Mouse (Mus musculus): ENCODE measurements at regions not wholly inside any gene's neighbourhood (a gene's known extent, or its start where the extent isn't known, plus 50 kb on each side); places are given as distances from the start of the nearest gene placed in this dataset.

DNA sequence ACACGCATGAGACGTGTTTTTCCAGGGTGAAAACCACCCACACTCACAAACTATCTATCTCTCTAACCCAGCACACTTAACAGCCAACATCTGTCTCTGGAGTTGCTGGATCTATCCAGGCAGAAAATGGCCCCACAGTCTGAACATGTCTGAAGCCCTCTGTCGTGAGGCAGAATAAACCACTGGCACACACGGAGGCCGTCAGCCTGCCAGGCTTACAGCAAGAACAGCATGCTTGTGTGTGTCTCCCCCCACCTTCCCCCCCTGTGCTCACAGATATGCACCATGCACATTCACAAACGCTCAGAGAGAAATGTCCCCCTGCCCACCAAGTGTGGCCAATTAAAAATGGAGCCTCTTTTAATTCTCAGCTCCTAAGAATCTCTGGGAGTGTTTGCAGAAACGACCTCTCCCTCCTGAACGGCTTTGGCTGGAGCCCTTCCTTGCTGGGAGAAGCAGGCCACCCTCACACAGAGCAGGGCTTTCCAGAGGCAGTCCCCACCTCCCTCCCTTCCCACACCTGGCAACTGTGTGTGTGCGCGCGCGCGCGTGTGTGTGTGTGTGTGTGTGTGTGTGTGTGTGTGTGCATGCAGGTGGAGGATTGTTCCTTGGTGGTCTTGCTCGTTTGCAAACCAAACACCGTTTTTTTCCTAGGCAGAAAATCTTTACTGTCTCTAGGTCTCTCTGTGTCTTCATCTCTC lies 88.7 kb downstream of the Edn3 start:
- no peak for DNase-seq (ENCODE audit: low read depth, low spot score)

DNA sequence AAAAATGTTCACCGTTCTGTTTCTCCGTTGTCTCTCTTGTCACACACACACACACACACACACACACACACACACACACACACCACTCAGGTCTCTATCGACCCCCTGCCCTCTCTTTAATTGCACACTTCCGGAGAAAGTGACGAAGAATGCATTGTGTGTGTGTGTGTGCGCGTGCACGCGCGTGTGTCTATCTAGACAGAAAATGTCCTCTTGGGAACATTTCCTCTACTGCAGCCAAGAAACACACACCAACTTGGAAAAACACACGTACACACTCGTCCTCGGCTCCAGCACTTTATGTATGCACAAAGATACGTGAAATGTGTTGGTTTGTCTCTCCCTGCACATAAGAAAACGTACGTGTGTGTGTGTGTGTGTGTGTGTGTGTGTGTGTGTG lies 90.4 kb downstream of the Edn3 start:
- no peak for DNase-seq (ENCODE audit: low read depth, low spot score)

DNA sequence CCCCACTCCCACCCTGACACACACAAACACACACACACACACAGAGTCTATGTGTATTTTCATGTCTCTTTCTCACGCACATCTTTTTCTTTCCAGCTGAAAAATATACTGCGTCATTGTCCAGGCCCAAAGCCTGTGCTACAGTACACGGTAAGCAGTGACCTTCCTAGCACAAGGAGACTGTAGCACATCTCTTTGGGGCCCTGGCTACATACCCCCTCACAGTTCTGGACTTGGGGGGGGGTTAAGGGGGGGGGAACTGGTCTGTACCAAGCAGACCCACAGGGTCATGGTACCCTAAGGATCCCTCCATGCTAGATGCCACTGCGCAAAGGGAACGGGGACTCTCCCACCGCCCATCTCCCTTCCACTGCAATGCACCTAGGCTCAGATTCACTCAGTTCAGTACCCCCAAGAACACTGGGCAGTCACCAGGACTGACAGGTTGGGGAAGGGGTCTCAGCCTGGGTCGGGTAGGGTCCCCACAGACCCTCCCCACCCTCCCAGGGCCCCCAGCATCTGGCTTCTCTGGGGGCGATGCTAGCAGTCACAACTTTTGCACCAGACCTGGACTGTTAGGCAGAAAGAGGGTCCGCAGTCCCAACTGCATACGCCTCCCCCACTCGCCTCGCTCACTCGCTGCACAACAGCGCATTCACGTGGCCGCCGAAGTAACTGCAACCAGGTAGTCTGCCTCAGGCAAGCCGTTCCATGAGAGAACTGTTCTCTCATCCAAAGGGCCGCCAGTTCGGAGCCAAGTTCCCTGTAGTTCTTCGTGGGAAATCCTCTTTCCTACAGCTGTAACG lies 91.3 kb downstream of the Edn3 start:
- no peak for DNase-seq (ENCODE audit: low read depth, low spot score)

DNA sequence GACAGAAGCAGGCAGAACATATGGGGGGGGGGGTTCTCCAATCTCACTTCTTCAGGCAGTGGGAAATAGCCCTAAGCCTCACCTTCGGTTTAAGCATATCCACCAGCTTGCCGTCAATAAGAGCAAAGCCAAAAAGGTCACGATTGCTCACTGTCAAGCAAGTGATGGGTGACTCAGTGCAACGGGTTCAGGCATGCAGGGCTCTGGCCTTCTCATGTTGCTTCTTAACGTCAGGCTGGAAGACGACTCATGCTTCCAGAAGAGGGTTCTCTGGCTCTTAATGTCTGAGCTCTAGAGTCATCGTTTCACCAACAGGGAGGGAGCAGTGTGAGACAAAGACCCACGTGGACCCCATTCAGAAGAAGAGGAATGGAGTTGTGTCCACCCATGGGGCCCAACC lies 93.4 kb downstream of the Edn3 start:
- DNase-seq (ENCODE audit: low read depth, low spot score), result no peak

DNA sequence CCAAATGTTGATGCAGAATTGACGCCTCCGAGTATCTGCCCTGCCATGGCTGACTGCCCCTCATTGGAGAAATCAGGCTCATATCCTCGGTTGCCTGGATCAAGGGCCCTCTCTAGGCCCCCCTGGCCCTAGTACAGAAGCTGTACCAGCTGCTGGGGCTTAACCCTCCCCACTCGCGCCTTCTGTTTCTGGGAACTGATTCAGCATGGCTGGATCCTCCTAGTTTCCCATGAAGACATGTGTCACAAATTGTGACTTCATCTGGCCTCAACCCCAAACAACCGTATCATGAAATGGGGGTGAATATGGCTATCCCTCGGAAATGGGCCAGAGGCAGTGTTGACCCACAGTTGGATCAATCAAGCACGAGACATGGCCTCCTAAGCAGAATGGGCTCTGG lies 95.1 kb downstream of the Edn3 start:
- no peak for DNase-seq (ENCODE audit: low read depth, low spot score)

DNA sequence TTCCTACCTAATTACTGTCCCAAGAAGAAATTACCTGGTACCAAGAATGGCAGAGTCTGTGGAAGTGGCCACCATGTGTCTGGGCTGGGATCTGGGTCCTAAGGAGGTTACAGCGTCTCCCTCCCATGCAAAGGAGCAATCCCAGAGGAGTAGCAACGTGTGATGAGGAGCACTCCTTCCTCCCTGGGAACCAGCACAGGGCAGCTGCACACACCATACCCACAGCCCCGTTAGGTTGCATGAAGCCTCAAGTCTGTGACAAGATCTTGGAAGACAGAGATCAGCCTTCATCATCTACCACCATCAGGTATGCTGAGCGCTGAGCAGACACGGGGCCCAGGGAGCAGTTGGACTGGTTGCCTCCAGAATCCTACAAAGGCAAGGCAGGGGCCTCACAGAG lies 95.7 kb downstream of the Edn3 start:
- no peak for DNase-seq (ENCODE audit: low read depth, low spot score)

DNA sequence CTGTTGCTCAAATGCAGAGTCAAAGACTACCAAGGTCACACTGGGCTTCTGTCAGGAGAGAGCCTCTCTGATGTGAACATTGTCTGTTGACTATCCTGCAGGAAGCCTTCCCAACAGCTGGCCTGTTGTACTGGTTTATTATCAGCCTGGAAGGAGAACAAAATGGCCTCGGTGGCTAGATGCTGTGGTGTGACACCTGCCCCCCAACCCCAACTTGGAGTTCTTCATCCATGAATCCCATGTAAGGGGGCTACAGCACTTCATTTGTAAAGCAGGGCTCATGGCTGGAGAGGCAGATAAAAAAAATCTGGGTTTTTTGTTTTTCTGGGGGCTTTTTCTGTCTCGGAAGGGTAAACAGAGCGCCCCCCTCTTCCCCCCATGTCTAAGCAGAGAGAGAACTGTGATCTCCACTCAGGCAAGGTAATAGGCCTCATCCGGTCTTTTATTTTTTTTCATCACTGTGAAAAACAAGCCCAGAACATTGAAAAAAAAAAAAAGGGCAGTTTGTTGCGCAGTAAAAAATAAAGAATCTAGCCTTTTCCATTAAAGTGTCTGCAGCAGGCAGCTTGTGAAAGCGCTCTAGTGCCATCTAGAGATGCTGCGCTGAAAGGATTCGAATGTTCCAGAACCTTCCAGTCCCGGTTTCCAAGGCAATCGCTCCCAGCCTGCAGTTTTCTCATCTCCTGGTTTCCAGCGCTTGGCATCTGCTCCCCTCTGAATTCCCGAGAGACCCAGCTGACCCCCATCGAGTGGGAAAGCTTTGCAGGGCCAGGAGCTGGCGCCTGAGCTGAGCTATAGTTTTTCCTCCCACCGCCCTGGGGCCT lies 97.8 kb downstream of the Edn3 start:
- peak; percentile 80 for DNase-seq (ENCODE audit: low read depth, low spot score)

DNA sequence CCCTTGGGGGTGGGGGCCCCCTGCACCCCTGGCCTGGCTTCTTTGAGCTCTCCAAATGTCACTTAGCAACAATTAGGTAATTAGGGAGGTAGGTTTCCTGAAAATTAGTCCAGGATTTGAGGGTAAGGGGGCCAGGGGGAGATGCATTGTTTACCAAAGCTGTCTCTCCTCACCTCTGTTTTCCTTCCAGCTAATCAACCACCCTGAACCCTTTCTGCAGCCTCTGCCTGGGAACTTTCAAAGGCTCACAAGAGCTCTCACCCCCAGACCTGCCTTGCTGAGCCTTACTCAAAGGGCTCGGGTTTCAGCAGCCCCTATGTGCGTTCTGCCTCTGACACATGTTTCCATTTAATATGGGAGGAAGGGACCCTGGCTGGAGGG lies 98.4 kb downstream of the Edn3 start:
- no peak for DNase-seq (ENCODE audit: low read depth, low spot score)

DNA sequence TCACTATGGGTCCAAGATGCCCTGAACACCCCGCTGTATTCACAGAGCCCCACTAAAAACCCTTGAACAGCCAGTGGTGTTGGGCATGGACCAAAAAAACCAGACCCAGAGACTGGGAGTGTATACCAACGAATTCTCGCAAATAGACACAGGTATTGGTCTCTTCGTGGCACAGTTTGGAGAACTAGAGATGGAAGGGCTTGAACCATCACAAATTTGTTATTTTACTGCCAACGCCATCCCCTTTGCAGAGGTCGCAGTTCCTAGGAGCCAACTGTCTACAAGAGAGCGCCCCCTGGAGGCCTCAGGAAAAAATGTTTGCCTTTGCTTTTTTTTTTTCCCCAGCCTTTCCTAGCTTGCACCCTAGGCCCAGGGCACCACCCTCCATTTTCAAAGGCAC lies 99.1 kb downstream of the Edn3 start:
- no peak for DNase-seq (ENCODE audit: low read depth, low spot score)

DNA sequence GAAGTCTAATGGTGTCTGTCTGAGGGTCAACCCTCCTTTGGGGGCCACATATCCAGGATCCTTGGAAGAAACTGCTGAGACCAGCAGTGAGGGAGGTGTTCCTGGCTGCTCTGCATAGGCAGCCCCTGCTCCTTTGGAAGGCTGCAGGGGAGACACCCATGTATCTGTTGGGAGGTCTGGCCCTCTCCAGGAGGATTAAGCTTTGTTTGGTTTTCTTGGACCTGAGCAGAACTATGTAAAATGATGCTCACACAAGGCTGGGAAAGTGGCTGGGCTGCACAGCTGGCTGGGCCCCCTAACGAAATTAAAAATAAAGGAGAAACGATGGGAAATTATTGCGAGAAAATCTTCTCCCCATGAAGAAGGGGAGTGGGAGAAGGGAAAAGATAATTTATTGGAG lies 104.2 kb downstream of the Edn3 start:
- DNase-seq (ENCODE audit: low read depth, low spot score), result no peak

DNA sequence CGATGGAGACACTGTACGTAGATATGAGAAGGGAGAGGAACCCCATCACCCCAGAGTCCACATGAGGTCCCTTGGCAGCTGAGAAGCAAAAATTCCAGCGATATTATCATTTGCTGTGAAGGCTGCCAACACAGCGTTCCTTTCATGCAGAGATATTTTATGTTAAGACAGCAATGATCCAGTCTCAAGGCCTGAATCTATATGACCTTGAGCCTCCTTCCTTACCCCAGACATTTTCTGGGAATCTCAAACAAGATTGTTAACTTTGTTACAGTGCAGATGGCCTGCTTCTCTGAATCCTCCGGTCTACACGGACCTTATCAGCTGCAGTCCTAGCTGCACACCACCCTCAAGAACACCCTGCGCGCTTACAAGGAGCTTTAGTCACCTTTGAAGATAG lies 106.1 kb downstream of the Edn3 start:
- no peak for DNase-seq (ENCODE audit: low read depth, low spot score)

DNA sequence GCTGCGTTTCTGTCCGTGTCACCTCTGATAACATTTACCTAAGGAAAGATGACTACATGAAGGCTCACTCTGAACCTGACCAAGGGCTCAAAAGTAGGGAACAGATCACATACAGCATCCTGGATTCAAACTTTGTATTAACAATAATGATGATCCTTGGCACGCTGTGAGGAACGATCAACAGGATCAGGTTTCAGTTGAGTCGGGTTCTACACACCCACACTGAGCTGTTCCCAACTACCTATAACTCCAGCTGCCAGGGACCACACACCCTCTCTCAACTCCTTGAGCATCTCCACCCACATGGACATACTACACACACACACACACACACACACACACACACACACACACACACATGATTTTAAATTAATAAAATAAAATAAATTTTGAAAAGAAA lies 107.0 kb downstream of the Edn3 start:
- no peak for DNase-seq (ENCODE audit: low read depth, low spot score)

DNA sequence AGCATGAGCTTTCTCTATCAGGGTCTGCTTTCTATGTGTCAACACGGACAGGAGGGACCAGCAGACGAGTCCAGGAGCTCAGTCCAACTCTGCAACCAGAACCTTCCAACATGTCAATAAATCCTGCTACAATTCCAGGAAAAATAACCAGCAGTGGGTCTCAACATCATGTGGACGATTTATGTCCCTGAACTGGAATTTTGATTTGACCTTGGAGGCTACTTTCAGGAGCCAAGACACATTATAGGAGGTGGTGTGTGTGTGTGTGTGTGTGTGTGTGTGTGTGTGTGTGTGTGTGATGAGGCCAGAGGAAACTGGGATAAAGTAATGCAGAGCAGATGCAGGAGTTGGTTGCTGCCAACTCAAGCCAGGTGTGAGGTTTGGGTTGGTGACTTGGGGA lies 107.8 kb downstream of the Edn3 start:
- DNase-seq (ENCODE audit: low read depth, low spot score), result no peak

DNA sequence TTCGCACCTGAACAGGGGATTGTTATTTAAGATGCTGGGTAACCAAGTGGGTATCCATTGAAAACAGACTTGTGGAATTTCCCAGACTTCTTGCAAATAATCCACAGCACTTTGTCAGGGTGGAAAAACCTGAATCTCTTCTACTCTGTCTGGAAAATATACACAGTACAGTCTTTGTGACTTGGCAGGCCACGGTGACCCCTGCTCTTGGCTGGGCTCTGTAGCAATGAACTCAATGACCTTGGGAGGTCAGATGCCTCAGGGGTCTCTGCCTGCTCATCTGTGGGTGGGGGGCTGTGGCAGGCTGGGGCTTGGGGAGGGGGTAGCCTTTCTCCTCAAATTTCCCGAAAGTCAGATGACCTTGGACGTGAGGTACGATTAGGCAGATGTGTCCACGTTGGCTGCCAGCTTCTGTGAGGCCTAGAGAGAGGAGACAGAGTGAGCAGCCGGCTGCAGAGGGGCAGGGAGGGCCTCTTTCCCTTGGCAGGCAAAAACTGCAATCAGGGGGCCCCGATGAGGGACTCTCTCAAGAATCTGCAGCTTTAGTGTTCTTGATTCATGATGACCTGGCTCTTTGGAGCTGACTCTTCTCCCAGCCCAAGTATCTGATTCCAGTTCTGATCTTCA lies 108.4 kb downstream of the Edn3 start:
- no peak for DNase-seq (ENCODE audit: low read depth, low spot score)

DNA sequence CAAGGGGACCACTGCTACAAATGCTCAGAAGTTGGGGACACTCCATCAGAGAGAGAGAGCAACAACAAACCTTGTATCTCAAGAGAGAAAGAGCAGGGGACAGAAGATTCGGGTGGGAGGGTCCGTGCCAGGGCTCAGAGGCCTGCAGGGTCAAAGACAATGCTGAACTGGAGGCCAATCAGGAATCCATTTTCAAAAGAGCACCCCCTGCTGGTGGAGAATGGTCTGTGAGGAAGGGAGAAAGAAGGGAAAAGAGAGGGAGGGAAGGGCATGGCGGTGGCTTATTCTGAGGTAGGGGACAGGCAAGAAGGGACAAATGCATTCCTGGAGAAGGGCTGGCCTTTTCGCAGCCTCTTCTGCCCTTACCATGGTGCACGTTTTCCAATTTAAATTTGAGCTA lies 109.9 kb downstream of the Edn3 start:
- DNase-seq (ENCODE audit: low read depth, low spot score), result no peak

DNA sequence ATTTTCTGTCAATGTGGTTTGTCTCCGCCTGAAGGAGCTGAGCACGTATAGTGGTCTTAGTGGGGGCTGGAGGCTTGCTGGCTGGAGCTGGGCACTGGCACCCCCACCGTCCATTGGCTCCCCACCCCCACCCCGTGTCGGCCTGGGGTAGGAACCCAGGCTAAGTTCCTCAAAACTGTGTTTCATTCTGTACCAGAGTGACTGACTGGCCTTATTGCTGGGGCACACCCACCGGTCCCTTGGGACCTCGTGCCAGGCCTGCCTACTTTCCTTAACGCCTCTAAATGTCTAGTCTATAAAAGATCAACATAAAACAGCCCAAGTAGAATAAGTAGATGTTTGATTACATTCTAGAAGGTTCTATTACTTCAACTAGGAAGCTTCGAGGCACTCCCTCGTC lies 110.8 kb downstream of the Edn3 start:
- no peak for DNase-seq (ENCODE audit: low read depth, low spot score)

DNA sequence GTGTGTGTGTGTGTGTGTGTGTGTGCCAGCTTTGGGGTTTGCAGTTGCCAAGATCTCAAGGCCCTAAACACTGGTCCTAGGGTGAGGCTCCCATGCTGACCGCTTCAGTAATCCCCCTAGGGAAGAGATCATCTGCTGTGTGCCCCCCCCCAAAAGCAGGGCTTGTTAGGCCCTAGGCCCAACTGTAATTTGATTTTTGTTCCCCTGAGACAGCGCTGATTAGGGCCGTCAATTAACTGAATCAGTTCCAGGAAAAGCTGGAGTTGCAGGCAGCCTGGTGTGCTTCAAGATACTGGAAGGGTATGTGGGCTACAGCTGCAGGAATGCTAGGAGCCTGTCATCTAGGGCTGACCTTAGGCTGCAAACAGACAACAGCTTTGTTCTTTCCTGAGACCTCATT lies 111.4 kb downstream of the Edn3 start:
- DNase-seq (ENCODE audit: low read depth, low spot score), result no peak

DNA sequence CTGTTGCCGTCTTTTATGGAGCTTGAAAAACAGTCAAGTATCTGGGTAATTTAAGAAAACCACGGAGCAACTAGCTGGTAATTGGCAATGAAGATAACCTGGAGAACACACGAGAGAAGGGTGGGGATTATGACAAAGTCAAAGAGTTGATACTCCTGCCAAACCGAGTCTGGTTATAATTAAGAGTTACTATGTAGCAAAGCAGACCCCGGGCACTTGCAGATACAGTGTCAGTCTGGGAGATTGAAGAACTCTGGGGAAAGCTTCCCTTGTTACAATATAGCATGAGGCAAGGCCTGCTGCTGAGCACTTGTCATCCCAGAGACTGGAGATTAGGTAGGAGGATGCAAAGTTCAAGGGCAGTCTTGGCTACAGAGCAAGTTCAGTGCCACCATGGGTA lies 116.5 kb downstream of the Edn3 start:
- DNase-seq (ENCODE audit: low read depth, low spot score), result no peak

DNA sequence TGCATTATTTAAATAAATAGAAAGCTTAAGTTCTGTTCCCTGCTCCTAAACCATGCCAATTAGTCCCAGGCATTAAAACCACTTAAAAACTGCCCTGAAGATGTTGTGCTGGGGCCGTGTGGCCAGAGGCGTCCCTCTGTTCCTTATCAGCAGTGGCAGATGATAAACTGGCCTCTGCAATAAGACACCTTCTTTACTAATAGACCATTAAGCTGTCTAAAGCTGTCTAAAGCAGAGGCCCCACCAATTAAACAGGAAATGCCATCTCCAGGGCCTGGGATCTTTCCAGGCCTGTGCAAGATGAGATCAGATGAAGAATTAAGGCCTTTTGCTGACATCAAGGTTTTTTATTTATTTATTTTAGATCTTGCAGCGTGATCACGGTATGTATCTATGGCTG lies 118.6 kb downstream of the Edn3 start:
- DNase-seq (ENCODE audit: low read depth, low spot score), result no peak

DNA sequence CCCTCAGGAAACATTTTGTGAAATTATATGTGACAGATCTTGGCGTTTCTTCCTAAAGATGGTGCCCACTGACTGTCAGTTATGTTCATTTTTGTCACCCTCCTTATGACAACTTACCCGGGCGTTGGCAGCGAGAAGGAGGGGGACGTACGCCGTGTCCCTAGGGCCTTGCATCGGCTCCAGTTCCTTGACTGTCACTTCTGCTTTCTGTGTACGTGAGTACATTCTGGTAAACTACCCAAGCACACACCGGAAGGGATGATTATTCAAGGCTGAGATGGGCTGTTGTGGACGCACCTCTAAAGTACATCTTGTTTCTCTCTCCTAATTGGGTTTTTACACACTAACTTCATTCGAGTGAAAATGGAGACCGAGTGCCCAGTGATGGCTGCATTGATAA lies 120.2 kb downstream of the Edn3 start:
- no peak for DNase-seq (ENCODE audit: low read depth, low spot score)

DNA sequence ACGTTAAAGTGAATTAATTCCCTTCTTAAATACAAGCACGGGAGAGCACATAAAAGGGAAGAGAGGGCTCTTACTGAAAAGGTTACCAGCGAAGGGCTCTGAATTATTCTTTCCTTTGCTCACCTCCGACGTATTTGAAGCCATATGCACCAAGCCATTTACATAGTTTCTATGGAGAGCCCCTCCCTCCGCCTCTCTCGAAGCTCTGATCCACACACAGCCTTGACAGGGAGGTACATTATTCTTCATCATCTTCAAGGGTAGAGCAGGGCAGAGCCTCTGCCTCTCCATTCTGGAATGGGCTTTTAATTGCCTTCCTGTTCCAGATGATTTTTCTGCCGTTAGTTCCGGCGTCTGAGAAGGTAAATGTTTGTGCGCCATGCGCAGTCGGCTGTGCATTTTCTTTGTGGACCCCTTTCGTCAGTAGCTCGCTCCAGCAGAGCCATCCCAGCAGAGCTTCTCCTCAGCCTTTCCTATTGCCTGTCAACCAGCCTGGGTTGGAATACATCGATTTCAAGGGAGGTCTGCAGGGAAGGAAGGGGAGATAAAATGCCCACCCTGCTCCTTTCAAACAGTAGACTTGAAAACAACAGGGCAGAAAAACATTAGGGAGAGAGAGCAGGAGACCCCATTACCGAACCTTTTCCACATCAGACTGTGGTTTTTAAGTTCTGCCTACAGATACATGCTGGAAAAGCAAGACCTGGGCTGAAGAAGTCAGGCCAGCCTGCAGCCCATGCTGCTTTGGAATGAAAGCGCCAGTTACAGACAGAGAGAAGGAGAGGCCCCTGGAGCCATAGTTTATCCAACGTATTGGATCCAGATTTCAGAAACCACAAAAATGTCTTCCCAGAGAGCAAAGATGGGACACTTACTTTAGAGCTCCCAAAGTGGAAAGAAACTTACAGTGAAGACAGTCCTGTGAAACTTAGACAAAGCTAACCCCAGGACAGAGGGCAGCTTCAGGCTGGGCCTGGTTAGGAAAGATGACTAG lies 124.1 kb downstream of the Edn3 start:
- DNase-seq (ENCODE audit: low read depth, low spot score), result no peak
